Mouse (Mus musculus) retina, postnatal 1 day (tissue): ENCODE measurements around the gene 1110065P20Rik.
A peak's percentile ranks its signal among the peaks of the same experiment; 100 is the strongest.

Source experiments
- DNase-seq: peaks from one replicate; pipeline ENCODE4 v3.0.0-alpha.2; 2012

1110065P20Rik gene

DNA sequence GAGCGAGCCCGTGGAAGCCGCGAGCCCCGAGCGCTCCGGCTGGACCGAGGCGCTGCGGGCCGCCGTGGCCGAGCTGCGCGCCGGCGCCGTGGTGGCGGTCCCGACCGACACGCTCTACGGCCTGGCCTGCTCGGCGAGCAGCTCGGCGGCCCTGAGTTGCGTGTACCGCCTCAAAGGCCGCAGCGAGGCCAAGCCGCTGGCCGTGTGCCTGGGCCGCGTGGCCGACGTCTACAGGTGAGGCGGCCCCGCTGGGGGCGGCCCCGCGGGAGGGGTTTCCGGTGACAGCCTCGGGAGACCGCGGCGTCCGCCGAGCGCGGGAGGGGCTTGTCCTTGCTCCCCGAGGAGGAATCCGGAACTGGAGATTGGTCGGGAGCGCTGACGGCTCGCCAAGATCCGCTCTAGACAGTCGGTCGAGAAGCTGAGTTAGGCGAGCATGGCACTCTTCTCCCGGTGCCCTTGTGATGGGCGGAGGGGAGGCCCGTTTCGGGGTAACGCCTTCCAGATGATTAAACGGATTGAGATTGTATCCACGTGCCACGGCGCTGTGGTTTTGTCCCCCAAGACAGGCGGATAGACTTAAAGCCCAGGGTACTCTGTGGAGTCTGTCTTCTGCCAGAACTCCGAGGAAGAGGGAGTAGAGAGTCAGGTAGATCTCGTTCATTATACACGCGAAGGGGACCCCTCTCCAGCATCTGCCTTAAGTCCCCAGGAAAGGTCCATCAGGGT is at the start of gene 1110065P20Rik:
1110065P20Rik (minus strand) TSS at position 264 of the 726 bp plus-strand sequence.
- peak; percentile 63 for DNase-seq

DNA sequence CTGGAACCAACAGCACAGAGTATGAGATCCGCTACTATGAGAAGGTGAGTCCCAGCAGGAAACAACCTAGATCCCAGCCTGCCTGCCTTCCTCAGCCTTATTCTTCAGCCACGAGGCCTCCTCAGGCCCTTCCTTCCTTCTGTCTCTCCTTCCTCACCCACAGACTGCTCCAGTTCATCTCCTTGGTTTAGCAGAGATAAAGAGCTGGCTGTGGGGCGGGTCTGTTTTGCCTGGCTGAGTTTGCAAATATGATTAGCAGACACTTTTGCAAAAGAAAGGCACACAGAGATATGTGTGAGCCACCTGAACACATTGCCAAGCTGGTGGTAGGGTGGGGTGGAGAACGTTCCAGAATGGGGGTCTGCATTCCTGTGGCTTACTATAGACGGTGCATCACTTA is 48.9 kb upstream of the 1110065P20Rik start:
- no peak for DNase-seq

DNA sequence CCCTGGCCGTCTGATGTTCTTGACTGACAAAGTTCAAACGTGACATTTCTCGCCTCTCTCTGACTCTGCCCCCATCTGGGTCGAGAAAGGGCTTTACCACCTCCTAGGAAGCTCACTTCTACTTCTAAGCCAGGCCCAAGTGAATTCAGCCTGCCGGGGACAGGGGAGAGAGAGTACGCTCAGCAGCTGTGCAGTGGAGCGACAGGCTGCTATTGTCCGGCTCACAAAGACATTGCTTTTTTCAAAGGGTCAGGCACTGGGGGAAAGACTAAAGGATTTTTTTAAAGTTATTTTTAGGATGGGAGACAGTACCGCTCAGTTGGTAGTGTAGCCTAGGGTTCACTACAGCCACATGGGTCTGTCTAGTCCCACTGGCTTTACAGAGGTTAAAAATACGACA is 47.4 kb upstream of the 1110065P20Rik start:
- DNase-seq, result no peak

DNA sequence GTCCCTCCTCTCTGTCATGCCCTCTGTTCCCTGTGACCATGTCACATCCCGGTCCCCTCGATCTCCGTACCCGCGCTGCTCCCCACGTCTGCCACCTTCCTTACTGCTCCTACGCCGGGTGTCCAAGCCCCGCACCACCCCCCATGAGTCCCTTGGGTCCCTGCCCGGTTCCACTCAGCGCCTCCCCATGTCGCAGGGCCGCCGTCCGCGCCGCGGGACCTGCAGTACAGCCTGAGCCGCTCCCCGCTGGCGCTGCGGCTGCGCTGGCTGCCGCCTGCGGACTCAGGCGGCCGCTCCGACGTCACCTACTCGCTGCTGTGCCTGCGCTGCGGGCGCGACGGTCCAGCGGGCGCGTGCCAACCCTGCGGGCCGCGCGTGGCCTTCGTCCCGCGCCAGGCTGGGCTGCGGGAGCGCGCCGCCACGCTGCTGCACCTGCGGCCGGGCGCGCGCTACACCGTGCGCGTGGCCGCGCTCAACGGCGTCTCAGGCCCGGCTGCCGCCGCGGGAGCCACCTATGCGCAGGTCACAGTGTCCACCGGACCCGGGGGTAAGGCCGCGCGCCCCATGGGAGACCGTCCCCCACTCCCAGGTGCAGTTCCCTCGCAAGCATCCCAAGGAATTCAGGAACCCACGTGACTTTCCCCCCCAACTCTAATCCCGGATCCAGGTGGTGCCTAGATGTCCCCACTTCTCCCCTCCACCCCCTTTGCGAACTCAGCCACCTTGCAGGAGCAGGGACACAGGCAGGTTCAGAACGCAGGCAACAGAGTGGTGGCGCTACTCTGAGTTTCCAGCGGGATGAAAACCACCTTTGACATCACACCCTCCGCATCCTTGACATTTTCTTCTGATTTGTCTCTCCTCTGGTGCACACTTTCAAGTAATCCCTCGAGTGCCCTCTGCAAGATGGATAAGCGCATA is 43.8 kb upstream of the 1110065P20Rik start:
- peak; percentile 73 for DNase-seq

DNA sequence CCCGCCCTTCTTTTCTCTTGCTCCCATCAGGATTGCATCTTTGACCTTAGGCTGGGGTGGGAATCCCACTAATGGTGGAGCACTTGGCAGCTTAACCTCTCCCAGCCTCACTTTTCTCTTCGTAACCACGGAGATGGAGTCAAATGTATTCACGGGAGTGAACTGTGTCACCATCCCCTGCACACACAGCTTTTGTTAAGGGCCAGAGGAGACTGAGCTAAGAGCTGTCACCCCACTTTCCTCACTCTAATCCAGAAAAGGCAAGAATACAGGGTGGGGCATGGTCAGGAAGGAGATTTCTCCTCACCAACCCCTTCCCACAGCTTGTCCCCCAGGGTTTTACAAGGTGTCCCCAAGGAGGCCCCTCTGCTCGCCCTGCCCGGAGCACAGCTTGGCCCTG is 42.8 kb upstream of the 1110065P20Rik start:
- no peak for DNase-seq

DNA sequence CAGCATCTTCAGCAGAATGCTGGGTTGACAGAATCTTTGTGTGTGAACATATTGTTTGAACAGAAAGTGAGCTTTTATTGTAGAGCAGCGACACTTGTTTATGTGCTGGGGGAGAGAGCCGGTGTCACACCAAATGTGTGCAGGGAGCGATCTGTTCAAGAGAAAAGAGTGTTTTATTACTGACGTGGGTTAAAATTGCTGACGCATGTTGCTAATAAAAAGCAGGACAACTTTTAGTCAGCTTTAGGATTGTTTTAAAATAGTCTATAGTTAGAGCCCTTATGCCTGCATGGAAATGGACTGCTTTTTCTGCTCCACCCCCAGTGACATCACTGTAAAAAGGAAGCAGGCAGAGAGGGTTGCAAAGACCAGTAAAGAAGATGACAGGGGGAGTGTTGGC is 39.8 kb upstream of the 1110065P20Rik start:
- DNase-seq, result no peak

DNA sequence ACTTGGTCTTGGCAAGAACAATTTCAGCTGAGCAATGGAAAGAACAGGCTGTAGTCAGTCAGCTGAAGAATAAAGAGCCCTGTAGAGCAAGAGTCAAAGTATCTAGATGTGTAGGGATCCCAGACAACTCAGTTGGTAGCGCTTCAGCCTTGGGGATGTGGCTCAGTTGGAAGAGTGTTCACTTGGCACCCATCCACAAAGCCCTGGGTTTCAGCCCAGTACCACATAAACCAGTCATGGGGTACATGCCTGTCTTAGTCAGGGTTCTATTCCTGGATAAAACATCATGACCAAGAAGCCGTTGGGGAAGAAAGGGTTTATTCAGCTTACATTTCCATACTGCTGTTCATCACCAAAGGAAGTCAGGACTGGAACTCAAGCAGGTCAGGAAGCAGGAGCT is 38.9 kb upstream of the 1110065P20Rik start:
- DNase-seq, result no peak

DNA sequence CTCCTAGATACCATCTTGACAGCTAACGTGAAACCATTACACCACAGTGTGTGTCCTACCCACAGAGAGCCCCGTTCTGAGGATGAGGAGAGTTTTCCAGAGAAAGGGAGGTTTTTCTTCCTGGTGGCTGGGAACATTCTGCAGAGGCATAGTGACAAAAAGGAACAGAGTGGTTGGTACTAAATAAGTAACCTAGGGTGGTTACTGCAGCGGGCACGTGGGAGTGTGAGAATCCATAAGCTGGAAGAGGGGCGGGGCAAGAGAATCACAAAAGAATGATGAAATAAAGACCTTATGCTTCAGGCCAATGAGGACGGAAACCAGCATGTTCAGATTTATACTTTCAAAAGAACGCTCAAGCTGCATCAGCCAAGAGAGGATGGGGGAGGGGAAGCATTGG is 37.7 kb upstream of the 1110065P20Rik start:
- DNase-seq, result no peak

DNA sequence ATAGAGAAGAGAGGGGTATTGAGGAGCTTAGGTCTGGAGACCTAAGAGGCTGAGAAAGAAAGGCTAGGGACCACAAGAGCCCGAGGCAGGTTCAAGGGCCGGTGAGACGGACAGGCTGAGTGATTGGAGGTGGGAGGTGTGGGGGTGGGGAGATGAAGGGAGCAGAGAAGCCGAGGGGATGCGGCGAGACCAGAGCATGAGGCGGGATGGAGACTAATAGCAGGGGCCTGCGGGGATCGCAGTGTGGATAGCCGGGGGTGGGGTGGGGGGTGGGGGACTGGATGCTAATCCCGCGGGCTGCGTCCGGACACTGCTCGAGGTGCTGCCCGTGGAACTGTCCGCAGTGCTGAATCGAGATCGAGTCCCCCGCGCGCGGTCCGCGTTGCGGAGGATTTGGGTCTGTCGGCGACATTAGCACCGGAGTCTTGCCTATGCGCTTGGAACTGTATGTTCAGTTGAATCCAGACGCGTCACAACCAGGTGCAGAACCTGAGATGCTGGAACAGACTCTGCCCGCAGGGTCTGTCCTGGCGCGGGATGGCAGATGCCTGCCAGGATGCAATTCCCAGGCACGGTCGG is 31.2 kb upstream of the 1110065P20Rik start:
- peak; percentile 65 for DNase-seq

DNA sequence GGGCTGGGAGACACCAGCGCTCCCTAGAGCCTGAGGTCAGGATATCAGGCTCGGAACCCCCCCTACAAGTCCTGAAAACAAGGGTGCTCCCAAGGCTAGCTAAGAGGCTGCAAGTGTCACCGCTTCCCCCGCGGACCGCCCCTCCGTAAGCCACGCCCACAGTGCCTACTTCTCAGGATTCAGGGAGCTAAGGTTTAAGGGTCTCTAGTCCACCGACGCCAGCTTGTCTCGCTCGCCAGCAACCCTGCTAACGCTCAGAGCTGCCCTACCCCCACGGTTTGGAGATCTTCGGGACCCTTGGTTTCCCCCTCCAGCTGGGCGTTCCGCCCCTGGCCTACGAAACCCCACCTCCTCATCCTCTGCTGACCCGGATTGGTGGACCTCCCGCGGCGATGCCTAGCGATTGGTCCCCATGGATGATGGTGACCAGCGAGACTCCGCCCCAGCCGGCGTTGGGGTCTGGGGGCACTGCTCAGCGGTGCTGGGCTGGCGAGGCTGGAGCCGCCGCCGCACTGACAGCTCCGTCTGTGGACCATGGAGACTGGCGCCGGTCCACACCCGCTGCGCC is 30.4 kb upstream of the 1110065P20Rik start:
- DNase-seq, result peak; percentile 96

DNA sequence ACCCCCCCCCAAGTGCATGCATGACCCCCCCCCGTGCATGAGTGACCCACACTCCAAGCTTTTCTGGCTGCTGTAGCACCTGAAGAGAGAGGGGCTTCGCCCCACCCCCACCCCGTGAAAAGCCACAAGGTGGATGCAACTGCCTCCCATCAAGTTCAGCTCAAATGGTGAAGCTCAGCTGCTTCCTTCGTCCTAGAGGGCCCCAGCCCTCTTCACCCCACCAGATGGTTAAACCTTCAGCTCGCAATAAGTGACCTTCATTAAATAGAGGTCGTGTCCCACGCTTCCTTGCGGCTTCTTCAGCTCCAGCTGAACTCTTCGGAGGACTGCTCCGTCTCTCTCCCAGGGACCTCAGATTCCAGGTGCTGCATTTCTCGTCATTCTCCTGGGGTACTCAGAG is 29.6 kb upstream of the 1110065P20Rik start, which contains the start of gene Epha10:
Epha10 (plus strand) TSS at position 301 of the 400 bp plus-strand sequence.
- peak; percentile 43 for DNase-seq

DNA sequence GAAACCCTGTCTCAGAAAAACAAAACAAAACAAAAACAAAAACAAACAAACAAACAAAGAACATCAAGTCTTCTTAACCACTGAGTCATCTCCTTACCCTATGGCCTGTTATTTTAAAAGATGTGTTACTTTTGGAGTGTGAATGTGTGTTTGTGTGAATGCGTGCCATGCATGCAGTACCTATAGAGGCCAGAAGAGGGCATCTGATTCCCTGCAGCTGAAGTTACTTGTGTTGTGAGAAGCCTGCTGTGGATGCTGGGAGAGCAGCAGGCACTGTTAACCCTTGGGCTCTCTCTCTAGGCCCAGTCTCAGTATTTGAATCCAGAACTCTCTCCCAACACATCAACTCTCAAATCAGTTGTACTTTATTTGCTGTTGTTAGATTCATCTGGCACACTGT is 21.7 kb upstream of the 1110065P20Rik start:
- DNase-seq, result no peak

DNA sequence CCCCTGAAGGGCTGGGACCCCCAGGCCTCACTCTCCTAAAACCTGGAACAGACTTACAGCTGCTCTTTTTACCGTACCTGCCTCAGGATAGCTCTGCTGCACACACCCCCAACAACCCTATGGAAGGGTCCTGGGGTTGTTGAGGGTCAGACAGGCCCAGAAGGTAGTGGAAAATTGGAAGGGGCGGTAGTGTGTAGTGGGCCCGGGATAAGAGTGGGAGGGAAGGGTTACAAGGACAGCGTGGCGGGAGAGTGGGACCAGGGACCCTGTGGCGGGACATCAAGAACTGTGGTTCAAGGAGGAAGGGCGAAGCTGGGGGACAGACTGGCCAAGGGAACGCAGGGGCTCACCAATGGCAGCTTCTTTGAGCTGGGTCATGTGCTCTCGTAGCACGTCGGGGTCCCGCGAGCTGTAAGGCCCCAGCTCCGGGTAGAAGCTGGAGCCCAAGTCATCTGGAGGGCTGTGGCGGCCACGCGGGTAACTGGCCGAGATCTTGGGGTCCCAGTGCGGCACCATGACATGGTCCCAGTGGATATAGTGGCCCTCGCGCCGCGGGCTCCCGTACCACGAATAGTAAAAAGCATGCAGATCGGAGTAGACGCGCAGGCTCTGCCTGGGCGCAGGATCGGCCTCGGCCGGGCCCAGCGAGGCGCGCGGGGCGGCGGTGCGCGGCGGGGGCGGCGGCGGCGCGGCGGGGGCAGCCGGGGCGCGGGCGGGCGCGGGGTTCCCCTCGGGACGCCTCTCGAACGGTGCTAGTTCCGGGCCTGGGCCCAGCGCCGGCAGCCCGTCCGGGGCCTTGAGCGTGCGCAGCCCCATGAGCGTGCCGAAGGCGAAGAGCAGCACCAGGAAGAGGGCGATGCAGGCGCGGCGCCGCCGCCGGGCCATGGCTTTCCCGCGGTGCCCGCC is 10.5 kb upstream of the 1110065P20Rik start, which contains the start of gene Maneal:
Maneal (minus strand) TSS at position 889 of the 906 bp plus-strand sequence.
- peak; percentile 58 for DNase-seq

DNA sequence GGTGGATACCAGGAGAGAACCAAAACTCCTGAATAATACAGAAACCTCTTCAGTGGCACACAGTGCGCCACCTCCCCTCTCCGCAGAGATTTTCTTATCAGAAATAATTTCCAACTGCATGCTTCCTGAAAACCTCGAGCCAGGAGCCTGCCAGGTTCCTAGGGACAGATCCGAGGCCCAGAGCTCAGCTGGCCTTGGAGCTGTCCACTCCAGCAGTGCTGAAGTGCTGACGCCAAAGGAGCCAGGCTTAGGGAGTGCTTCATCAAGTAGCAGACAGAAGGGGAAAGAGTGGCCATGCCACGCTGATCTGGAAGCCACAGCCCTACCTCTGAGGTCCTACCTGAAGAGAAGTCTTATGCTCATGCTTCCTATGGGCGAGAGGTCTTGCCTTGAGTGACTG is 9.4 kb upstream of the 1110065P20Rik start:
- peak; percentile 78 for DNase-seq

DNA sequence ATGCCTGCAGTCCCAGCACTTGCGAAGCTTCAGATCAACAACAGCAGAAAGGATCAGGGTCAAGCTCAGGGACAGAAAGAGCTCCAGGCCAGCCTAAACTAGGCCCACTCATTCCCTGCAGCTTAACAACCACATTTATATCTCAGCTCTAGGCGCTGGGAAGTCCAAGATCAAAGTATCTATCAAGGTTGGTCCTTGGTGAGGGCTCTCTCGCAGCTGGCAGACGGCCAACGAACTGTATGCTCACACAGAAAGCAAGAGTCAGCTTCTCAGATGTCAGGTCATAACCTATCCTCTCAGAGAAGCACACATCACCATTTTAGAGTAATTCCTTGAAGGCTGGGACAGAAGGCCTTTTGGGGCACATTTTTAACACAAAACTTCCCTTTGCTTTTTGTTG is 7.4 kb upstream of the 1110065P20Rik start:
- no peak for DNase-seq

DNA sequence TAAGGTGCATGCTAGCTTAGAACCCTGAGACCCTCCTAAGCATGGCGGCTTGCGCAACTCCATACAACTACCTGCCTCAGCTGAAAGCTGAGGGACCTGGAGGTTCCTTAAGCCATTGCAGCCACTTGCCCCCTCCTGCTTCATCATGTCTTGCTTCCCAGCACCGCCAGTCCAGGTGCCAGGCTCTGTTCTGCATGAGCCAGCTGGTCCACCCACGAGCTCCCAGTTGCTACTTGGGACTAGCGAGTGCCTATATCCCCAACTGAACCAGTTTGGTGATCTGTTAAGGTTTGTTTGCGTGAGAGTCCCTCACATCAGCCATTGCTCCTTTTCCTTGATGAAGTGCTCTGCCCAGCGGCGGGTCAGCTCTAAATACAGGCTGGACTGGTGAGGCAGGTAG is 5.3 kb upstream of the 1110065P20Rik start:
- no peak for DNase-seq

DNA sequence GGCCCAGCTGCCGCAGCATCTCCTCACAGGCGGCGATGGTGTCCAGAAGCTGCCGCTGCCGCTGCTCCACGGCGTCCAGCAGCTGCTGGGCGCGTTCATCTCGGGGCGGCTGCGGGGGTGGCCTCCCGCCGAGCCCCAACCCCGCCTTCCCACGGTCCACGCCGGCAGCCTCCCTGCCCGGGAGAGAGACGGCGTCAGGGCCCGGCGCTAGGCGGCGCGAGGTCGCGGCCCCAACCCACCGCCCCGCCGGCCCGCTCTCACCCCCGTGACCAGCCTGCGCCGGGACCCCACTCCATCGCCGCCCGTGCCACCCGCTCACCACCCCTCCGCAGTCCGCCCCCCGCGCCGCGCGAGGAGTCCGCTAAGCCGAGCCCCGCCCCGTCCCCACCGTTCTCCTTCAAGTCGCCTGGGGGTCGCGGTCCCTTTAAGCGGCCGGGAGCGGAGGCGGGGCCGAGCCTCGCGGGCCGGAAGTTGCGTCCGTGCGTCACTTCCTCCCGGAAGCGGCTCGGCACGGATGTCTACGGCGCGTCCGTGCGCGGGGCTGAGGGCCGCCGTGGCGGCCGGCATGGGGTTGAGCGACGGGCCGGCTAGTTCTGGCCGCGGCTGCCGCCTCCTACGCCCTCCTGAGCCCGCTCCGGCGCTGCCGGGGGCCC is 609 bp downstream of the 1110065P20Rik start, which contains the start of gene Yrdc:
Yrdc (plus strand) TSS at position 419 of the 653 bp plus-strand sequence.
- DNase-seq, result peak; percentile 98

DNA sequence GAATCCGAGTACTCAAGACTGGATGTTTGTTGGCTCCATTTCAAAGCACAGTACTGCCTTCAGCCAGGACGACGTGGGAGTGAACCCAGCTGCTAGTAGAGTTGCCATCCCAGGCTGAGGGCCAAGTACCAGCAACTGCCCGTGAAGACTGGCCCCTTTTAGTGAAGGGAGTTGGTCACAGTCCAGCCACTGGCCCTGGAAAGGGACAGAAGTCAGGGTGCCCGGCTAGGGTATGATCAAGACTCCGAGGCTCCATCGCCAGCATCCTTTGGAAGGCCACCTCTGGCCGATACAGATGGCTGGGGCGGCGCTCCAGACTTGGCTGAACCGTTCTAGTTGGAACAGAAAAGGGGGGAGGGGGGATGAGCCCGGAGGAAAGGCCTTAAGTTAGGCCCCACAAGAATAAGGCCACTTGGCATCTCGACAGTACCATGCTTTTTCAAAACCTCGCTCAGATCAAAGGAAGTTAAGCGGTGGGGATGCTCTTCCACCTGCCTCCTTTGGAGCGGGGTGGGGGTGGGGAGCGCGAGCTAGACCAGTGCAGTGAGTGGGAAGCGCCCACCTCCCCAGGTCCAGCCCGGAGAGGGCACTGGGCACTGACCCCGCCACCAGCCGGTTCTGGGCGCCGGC is 1.2 kb downstream of the 1110065P20Rik start:
- no peak for DNase-seq

DNA sequence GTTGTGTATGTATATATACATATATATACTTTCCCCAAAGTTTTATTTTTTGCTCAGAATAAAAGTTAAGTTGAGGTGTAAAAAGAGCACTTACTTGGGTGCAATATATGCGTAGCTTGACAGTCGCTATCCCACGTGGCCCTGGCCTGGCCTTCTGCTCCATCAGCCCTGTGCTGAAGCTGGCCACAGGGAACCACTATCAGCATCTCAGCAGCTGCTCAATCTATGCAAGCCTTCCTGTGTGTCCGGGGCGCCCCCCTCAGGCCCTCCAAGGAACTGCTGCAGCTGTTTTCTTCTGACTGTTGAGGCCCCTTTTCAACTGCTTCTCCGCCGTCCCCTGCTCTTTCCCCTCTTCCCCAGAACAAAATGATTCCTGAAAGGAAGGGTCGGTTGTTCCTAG is 3.4 kb downstream of the 1110065P20Rik start:
- DNase-seq, result peak; percentile 90

DNA sequence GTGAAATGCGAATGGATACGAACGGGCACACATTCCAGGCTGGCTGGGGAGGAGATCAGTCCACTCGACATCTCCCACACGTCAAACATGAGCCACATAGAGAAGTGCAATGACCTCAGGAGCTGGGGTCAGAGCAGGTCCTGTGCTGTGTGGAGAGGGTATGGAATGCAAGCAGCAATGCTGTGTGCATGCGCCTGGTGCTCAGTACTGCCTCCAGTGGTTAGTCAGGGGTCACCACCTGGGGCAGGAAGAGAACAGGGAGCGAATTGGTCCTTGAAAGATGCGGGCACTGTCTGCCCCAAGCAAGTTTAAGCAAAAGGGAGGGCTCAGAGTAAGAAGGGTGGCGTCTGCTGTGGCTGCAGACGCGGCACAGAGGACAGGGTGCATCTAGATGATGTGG is 7.5 kb downstream of the 1110065P20Rik start:
- peak; percentile 66 for DNase-seq

DNA sequence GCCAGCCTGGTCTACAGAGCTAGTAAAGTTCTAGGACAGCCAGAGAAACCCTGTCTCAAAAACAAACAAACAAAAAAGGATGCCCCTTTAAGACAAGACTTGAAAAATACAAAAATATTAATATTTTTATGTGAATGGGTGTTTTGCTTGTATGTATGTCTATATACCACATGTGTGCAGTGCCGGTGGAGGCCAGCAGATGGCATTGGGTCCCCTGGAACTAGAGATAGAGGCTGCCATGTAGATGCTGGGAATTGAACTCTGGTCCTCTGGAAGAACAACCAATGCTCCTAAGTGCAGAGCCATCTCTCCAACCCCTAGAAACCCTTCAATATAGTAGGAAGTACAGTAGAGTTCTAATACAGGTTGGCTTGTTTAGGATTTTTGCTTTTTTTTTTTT is 10.0 kb downstream of the 1110065P20Rik start:
- DNase-seq, result no peak
